Mouse (Mus musculus) adrenal gland, postnatal 25 days (tissue): ENCODE data around the gene Ttc28. TPM values are rescaled to one million over a fixed set of nuclear protein-coding genes. Genes with fewer than 3 reads are reported as not detected.
"Not testable (repeated sequence)": the region's sequence is repeated elsewhere in the genome, so short reads cannot be mapped to it uniquely, and the experiment has no call there.

Source experiments
- DNase-seq: peaks from one replicate; pipeline ENCODE4 v3.0.0; 2021; ENCODE audit warnings: mixed read lengths
- long read RNA-seq: library from polyadenylated mRNA; stranded (forward); transcript quantifications from one replicate; pipeline ENCODE4 v2.0.0, GENCODE M21; 2021
- total RNA-seq: library from RNA; stranded (reverse); gene quantifications from 2 replicates; pipeline ENCODE4 v1.2.3, GENCODE M21; 2021

Gene Ttc28
- total RNA-seq: 19.6 and 22.9 TPM in 2 replicates
- long read RNA-seq, partial matches to known transcripts: 0 of 5 reads
- long read RNA-seq, other reads (novel, unspliced or antisense): 5 of 5 reads

DNA sequence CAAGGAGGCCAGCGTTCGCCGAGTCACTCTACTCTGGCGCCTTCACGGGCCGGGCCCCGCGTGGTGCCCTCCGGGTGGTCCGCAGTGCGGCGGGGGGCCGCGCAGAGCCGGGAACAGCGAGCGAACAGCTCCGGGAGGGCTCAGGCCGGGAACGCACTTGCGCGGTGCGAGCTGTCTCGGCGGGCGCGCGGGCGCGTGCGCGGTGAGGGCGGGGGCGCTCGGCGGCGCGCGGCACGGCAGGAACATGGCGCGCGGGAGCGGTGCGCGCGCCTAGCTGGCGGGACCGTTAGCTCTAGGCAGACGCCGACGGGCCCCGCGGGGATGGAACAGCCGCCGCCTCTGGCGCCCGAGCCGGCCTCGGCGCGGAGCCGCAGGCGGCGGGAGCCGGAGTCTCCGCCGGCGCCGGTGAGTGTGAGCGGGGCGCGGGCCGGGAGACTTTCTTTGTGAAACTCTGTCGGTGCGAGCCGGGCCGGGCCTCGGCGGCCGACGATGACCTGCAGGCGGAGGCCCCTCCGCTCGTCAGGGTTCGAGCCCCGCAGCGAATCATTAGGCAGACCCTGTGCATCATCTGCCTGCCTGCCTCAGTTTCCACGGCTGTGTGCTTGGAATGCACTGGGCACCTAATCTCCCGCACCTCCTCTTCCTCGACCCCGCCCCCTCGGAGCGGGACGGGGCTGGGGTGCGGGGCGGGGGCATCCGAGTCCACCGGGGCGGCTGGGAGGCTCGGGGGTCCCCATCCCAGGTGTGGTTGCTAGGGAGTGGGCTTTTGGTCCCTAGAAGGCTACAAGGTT, at the start of gene Ttc28:
Gene Ttc28 (plus strand): TSS at position 220 of the 791 bp plus-strand sequence.
- peak; percentile 92 for DNase-seq

DNA sequence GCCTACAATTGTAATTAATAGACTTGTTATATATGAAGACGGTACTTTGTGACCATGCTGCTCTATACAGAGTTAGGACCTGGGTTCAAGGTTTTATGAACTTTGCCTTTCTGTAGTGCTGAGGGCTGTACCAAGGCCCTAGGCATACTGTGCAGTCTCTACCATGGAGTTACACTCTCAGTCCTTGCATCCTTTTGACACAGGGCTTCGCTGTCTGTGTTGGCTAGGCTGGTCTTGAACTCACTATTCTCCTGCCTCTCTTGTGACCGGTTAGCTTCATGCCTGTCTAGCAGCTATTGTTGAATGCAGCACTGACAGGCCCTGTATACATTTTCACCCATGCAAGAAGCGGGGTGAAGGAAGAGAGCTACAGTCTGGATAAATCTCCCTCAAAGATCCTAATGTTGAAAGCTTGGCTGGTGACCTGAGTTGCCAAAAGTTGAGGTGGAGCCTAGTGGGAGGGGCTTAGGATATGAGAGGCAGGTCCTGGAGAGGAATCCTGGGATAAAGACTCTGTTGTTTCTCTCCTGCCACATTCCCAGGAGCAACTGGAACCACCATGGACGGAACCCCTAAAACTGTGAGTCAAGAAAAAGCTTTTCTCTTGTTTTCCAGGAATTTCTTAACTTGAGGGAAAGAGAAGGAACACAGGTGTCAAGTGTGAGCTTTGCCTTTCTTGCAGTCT, 48.4 kb upstream of the Ttc28 start:
- DNase-seq: no peak

DNA sequence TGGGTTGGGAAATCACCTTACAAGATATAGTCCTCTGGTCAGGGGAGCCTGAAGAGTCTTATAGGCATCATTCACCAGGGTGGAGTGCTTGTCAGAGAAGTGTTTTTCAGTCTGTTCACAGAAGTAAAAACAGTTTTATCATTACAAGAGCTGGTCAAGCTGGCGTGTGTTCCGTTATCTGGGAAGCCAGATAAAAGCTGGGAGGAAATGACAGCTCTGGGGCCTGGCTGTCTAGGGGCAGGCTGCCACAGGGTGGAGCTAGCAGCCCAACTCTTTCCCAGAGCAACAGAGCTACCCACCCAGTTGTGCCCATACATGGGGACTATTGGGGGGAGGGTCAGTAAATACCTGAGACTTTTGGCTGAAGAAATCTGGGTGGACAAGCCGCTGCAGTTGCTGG, 43.6 kb upstream of the Ttc28 start:
- peak; percentile 49 for DNase-seq

DNA sequence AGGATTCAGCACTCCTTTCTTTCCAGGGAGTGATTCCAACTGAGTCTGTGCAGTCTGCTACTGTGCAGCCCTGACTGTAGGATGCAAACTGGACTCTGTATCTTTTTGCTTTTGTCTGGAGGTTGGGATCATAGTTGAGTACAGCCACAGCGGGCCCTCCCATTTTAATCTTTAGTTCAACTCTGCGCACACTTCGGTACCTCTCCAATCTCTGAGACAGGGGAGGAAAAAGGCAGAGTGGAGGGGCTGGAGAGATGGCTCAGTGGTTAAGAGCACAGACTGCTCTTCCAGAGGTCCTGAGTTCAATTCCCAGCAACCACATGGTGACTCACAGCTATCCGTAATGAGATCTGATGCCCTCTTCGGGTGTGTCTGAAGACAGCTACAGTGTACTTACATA, 41.6 kb upstream of the Ttc28 start:
- DNase-seq: not testable (repeated sequence)

DNA sequence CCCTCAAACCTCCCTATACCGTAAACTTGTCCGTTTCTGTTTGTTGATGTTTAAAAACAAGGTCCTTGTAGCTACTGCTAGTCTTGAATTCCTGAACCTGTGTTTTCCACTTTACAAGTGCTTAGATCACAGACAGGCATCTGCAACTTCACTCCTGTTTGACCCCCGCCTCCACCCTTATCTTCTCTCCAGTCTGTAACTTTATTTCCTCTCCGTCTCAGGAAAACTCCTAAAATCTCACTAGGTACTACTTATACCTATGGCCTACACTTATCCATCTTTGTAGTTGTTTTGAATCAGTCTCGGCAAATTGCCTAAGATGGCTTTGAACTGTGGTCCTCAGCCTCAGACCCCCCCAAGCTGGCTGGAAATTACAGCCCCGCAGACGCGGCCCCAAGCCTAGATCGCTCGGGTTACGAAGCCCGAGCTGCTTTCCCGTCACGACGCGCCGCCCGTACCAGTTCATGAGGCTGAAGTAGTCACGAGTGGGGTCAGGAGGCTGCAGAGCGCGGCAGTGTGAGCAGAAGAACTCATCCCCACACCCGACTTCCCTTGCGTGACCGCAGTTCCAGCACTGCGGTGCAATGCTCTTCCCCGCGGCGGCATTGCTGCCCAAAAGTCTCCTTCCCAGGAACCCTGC, 40.4 kb upstream of the Ttc28 start:
- DNase-seq: no peak

DNA sequence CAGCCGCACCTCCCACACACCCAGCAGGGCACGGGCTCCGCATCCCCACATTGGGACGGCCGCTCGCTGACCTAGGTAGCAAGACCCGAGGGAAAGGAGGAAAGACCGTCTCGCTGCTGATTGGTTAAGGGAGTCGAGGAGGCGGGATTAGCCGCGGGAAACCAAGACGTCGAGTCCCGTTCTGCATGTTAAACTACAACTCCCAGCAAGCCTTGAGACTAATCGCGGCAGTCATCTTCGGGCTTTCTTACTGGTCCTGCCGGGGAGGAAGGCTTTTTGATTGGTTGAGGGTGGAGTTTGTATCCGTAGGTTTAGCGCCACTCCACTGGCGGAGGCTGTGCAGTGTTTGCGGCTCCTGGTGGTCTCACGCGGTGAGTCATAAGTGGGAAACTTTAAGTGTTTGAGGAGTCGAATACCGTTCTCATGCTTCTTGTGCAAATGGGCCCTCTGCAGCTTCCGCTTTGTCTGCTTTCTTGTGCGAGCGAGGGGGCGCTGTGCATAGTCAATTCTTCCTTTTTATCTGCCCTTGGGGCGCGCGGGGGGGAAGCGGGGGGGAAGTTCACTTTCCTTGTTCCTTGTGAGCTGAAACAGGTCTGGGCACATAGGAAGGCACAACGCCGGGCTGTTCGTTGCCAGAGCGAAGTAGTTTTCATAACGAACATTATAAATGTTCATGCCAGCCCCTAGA, 39.8 kb upstream of the Ttc28 start, which contains the start of the genes Hscb and Chek2:
Gene Hscb (minus strand): TSS at position 100 of the 688 bp plus-strand sequence.
Gene Chek2 (plus strand): TSS at position 302 of the 688 bp plus-strand sequence.
- peak; percentile 93 for DNase-seq

DNA sequence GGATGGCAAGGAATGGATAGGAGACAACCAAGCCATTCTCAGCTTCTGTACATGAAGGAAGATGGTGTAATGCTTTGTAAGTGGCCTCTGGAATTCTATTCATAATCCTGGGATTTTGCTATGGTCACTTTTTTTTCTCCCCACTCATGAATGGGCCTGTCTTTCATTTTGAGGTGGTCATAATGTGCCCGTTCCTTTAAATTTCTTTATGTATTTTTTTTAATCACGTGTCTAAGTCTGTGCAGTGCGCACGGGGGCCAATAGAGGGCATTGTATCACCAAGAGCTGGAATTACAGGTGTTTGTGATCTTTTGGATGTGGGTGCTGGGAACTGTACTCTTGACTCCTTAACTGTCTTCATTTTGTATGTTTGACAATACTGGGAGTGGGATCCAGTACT, 39.1 kb upstream of the Ttc28 start:
- peak; percentile 20 for DNase-seq

DNA sequence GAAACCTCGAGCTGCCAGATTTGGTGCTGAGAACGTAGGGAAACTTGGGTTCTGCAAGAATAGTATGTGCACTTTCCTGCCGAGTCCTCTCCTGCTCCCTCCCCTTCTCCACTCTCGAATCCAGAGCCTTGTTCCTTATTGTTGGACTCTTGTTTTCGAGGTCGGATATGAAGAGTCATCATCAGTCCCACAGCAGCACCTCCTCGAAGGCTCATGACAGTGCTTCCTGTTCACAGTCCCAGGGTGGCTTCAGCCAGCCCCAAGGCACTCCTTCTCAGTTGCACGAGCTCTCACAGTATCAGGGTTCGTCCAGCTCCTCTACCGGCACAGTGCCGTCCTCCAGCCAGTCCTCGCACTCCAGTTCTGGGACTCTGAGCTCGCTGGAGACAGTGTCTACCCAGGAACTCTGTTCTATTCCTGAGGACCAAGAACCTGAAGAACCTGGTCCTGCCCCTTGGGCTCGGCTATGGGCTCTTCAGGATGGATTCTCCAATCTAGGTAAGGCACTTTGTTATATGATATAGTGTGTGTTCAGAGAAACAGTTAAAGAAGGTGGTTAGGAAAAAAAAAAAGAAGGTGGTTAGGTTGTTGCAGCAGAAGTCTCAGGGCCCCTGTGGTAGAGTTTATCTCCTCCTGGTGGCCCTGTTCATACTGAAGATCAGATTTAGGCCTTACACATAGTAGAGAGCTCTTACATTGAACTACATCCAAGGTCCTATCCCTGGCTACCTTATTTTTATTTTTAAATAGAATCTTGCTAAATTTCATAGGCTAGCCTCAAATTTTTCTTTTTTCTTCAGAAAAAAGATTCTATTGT, 38.3 kb upstream of the Ttc28 start:
- no peak for DNase-seq

DNA sequence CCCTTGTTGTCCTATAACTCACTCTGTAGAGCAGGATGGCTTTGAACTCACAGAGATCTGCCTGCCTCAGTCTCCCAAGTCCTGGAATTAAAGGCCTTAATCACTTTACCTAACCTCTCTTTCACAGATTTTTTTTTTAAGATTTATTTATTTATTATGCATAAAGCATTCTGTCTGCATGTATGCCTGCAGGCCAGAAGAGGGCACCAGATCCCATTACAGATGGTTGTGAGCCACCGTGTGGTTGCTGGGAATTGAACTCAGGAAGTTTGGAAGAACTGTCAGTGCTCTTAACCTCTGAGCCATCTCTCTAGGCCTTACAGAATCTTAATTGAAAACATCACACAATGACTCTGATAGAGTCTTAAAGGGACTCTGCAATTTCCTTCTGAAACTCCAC, 26.6 kb upstream of the Ttc28 start:
- no peak for DNase-seq

DNA sequence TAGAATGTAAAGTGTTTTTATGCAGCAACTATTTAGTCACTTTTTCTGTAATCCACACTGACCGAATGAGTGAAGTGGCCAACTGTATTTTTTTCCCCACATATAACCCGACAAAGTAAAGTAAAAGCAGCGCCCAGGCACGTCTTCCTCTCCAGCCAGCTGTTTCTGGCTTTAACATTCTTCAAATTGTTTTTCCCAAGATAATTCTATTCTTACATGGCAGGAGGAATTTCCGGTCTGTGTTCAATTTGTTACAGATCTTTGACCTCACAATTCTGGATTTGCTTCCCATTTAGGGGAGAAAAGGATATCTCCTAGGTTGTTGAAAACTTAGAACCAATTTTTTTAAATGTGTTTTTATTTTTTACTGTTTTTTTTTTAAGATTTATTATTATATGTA, 22.5 kb upstream of the Ttc28 start:
- no peak for DNase-seq

DNA sequence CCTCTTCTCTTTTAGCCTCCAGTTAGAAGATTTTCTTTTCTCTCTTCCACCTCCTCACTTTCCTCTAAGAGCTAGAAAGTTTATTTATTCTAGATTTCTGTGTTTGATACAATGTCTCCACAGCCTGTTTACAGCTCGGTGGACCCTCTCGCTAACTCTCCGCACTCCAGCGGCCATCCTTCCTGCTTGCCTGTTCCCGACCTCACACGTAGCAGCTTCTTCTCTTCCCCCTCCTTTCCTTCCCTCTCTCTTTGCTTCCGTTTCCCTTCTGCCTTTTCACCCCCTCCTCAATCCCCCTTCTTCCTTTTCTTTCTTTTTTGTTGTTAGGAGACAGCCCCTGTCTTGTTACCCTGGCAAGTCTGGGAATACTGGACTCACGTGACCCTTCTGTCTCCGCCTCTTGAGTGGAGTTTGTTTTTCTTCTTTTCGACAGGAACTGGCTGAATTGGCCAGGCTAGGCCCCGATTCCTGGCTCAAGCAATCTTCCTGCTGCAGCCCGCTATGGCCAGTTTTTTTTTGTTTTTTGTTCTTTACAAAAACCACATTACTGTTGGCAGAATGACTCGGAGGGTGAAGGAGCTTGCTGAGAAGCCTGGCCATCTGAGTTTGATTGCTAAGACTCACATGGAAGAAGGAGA, 20.5 kb upstream of the Ttc28 start:
- DNase-seq: peak; percentile 29

DNA sequence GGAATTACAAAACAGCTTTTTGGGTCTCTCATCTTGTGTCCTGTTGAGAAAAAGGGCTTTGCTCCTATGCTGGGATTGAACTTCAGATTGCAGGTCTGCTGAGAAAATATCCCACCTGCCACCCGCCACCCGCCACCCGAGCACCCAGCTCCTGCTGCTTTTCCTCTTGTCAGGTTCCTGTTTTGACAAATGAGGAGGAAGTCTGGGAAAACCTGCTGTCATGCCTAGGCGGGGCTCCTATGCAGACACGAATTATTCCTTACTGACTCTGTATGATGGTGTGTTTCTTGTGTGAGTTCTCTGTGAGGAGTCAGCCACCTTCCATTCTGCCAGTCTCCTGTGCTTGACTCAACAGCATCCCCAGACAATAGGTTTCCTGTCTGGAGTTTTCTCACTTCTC, 19.2 kb upstream of the Ttc28 start:
- DNase-seq: no peak

DNA sequence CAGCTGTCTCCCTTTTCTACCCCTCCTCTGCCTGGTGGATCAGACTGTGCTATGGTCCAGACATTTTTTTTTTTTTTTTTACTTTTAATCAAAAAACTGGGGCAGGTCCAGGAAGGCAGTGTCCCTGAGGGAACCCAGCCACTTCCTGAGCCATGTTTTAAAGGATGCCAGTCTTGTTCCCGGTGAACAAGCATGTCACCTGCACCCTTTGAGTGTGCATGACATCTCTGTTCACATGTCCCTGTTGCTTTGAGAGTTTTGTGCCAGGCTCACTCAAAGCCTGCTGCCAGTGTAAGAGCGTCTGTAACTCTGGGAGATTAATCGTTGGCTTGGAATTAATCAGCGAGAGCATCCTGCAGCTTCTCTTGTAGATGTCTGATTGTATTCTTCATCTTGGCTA, 11.1 kb upstream of the Ttc28 start:
- DNase-seq: no peak

DNA sequence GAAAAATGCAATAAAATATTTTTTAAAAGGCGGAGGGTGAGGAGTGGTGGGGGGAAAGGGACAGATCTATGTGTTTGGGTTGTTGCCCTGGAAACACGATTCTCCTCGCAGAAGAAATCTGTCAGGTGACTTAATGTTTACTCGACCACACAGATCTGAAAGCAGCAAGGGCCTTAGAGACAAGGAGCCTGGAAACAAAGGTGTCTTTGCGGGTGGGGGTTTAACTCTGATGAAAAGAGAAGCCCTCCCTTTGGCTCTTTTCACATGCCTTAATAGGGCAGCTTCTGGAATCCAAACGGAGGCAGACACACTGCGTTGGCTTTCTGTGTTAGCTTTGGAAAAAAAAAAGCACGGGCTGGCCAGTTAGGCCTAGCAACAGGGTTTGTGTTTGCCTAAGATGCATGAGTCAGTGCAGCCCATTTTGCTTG, 10.3 kb upstream of the Ttc28 start:
- no peak for DNase-seq

DNA sequence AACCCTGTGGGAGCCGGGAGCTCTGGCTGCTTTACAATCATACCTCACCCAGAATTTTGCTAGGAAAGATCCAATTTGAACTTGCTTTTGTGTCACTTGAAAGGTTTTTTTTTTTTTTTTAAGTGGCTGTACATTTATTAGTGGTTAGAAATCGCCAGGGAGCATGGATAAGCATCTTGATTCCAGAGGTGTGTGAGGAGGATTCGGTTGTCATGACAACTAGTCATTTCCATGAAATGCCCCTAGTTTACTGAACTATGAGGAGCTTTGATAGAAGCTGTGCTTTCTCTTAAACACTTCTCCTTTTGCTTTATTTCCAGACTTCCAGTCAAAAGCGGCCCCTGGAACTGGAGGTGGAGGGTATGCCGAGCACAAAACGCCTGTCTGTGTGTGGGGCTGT, 6.4 kb upstream of the Ttc28 start:
- no peak for DNase-seq

DNA sequence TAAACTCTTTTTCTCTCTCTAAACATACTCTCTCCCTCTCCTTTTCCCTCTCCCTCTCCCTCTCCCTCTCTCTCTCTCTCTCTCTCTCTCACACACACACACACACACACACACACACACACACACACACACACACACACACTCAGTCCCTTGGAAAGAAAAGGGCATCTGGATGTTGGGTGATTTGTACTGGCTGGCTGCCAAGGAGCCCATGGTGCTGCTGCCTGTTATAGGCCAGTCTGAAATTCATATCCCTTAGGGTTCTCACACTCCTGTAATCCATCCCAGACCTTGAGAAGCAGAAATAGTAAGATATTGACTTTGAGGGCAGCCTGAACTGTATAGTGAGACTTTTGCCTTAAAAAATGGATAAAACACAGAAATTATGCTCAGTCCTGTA, 4.9 kb upstream of the Ttc28 start:
- peak; percentile 42 for DNase-seq

DNA sequence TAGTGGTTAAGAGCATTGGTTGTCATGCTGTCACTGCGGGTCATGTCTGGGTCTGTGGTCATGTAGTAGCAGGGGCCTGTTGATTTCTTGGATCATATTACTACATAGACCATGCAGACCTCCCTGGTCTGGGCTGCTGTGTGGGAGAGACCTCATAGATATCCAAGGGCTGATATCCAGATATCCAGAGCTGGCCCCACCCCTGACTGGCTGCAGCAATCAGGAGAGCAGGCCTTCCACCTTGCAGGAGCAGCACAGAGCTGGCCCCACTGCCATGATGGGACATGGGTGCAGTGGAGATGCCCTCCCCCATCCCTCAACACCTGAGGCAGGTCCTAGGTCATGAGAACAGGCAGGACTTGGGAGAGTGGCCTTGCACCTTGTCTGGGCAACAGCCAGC, 4.3 kb upstream of the Ttc28 start:
- no peak for DNase-seq

DNA sequence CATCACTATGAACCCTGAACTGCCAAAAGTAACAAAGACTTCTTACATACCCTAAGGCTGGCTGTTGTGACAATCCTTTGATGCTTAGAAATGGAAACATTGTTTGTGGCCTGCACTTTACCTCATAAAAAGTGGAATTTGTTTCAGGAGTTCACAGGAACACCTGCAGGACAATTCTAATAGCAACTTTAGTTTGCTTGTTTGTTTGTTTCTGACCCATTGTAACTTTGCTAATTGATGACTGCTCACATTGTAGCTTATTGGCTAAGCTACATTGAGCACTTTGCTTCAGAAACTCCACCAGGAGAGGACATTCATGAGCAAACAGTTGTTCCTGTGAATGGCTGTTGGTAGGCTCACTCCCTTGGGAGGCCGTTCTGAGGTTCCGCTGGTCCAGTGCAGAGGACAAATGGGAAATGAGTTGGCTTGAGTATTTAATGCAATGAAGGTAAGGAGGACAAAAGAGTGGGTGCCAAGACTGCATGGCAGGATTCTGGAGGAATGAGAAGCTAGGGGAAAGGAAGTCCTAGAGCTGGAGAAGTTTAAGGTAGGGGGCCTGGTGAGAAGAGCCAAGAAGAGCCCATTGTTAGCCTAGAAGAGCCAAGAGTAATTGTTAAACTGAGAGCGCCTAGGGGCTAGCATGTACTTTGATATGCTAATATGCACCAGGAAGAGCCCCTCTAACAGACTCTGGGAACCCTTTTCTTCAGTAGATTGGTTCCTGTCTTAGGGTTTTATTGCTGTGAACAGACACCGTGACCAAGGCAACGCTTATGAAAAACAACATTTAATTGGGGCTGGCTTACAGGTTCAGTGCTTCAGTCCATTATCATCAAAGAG, 1.7 kb upstream of the Ttc28 start:
- no peak for DNase-seq

DNA sequence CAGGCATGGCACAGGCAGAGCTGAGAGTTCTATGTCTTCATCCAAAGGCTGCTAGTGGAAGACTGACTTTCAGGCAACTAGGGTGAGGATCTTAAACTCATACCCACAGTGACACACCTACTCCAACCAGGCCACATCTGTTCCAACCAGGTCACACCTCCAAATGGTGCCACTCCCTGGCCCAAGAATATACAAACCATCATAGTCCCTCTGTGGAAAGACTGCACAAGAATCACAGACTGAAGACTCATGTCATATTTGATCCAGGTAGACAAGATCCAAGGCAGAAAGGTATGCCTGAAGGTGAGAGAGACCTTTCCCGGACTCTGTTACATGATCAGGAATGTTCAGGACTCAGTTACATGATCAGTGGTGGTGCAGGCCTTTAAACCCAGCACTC, 1.1 kb upstream of the Ttc28 start:
- not testable (repeated sequence) for DNase-seq

DNA sequence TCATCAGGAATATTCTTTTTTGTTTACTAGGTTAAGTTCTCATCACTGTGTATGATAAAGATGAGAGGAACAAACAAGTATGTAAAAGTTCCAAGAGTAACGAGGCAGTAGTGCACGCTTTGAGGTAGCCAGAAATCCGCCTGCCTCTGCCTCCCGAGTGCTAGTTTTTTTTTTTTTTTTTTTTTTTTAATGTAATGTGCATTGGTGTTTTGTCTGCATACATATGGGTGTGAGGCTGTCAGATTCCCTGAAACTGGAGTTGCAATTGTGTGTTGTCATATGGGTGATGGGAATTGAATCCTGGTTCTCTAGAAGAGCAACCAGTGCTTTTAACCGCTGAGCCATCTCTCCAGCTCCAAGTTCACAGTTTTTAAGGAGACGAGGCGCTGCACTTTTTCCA, 561 bp upstream of the Ttc28 start:
- no peak for DNase-seq
